Mouse (Mus musculus) MEL (cell line): Measurements from ENCODE around the gene Cldn4.

ENCODE experiments used
- CTCF ChIP-seq, 3 experiments: IDR thresholded peaks in 2 of 3; conservative IDR thresholded peaks in 1 of 3; 2 replicates each; pipeline ENCODE4 v1.5.1; 2011 to 2012; ENCODE audit warnings: low read length in 3 of 3, low read depth in 2 of 3, mild to moderate bottlenecking in 2 of 3, improper control_type of control experiment in 1 of 3, inconsistent platforms in 1 of 3, mixed read lengths in 1 of 3, moderate library complexity in 1 of 3; ENCODE audit not compliant: control insufficient read depth in 1 of 3, insufficient read depth in 1 of 3, poor library complexity in 1 of 3, severe bottlenecking in 1 of 3
- EP300 ChIP-seq, 2 experiments: IDR thresholded peaks; 2 replicates each; pipeline ENCODE4 v1.6.1; 2011; ENCODE audit warnings: improper control_type of control experiment in 2 of 2, low read length in 2 of 2, low read depth in 1 of 2, mild to moderate bottlenecking in 1 of 2
- GABPA ChIP-seq: IDR thresholded peaks from 2 replicates; pipeline ENCODE4 v1.6.1; 2012; ENCODE audit warnings: low read depth, mild to moderate bottlenecking, inconsistent platforms, low read length, improper control_type of control experiment, moderate library complexity
- JUND ChIP-seq: IDR thresholded peaks from 2 replicates; pipeline ENCODE4 v1.6.1; 2011; ENCODE audit warnings: low read depth, mild to moderate bottlenecking, improper control_type of control experiment, low read length
- MAX ChIP-seq: IDR thresholded peaks from 2 replicates; pipeline ENCODE4 v1.6.1; 2011; ENCODE audit warnings: low read length, improper control_type of control experiment
- MEF2A ChIP-seq: IDR thresholded peaks from 2 replicates; pipeline ENCODE4 v1.6.1; 2014; ENCODE audit warnings: low read depth, mild to moderate bottlenecking, inconsistent platforms, low read length, improper control_type of control experiment; ENCODE audit not compliant: poor library complexity, insufficient replicate concordance, severe bottlenecking; ENCODE audit errors: extremely low read depth
- MYC ChIP-seq: IDR thresholded peaks from 2 replicates; pipeline ENCODE4 v1.6.1; 2011; ENCODE audit warnings: low read depth, mild to moderate bottlenecking, low read length, improper control_type of control experiment, moderate library complexity
- NRF1 ChIP-seq: IDR thresholded peaks from 2 replicates; pipeline ENCODE4 v1.6.1; 2014; ENCODE audit warnings: low read depth, mild to moderate bottlenecking, inconsistent platforms, low read length, improper control_type of control experiment, moderate library complexity; ENCODE audit not compliant: poor library complexity, insufficient read depth, severe bottlenecking
- POLR2A ChIP-seq, 2 experiments: IDR thresholded peaks; 2 replicates each; pipeline ENCODE4 v1.6.1; 2011 to 2012; ENCODE audit warnings: low read length in 2 of 2, mild to moderate bottlenecking in 2 of 2, control low read depth in 1 of 2, improper control_type of control experiment in 1 of 2, low read depth in 1 of 2, moderate library complexity in 1 of 2; ENCODE audit not compliant: control insufficient read depth in 1 of 2, insufficient read depth in 1 of 2, poor library complexity in 1 of 2
- SIN3A ChIP-seq: IDR thresholded peaks from 2 replicates; pipeline ENCODE4 v1.6.1; 2012; ENCODE audit warnings: low read length, improper control_type of control experiment, inconsistent platforms
- SMC3 ChIP-seq: IDR thresholded peaks from 2 replicates; pipeline ENCODE4 v1.6.1; 2011; ENCODE audit warnings: low read depth, low read length, improper control_type of control experiment
- TAL1 ChIP-seq: IDR thresholded peaks from 2 replicates; pipeline ENCODE4 v1.6.1; 2012; ENCODE audit warnings: mild to moderate bottlenecking, inconsistent platforms, low read length, moderate library complexity, mixed read lengths
- USF1 ChIP-seq: IDR thresholded peaks from 2 replicates; pipeline ENCODE4 v1.6.1; 2014; ENCODE audit warnings: low read depth, mild to moderate bottlenecking, inconsistent platforms, low read length, improper control_type of control experiment, moderate library complexity
- ZC3H11A ChIP-seq: IDR thresholded peaks from 2 replicates; pipeline ENCODE4 v1.6.1; 2012; ENCODE audit warnings: low read depth, mild to moderate bottlenecking, inconsistent platforms, low read length, improper control_type of control experiment

DNA sequence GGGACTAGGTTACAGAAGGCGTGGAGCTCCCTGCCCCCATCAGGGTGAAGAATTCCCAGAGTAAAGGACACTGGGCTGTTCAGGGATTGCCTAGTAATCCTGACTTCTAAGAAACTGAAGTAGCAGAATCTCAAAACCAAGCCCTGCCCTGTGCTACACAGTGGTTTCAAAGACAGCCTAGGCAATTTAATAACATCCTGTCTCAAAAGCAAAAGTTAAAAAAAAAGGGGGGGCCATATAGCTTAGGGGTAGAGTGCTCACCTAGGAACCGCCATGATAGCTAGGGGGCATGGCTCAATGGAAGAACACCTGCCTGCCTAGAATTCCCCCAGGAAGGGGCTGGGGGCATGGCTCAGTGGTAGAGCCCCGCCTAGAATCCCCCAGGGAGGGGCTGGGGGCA is 7.7 kb downstream of the Cldn4 start:
- TF ChIP-seq SIN3A, result no peak
- TF ChIP-seq MYC, result no peak
- TF ChIP-seq USF1, result no peak
- no peak for TF ChIP-seq MAX
- no peak for TF ChIP-seq TAL1
- no peak for TF ChIP-seq CTCF (IDR thresholded peaks at IDR 0.05 in 2 of 3, conservative IDR thresholded peaks at IDR 0.05 in 1 of 3; ENCODE audit: control insufficient read depth in 1 of 3, insufficient read depth in 1 of 3, low read depth in 2 of 3, low read length in 3 of 3, poor library complexity in 1 of 3, severe bottlenecking in 1 of 3)
- no peak for TF ChIP-seq MEF2A
- TF ChIP-seq GABPA, result no peak
- no peak for TF ChIP-seq SMC3
- no peak for TF ChIP-seq JUND
- no peak for TF ChIP-seq POLR2A (IDR thresholded peaks at IDR 0.05; ENCODE audit: control insufficient read depth in 1 of 2, insufficient read depth in 1 of 2, low read depth in 1 of 2, low read length in 2 of 2, poor library complexity in 1 of 2)
- no peak for TF ChIP-seq EP300 (IDR thresholded peaks at IDR 0.05; ENCODE audit: low read depth in 1 of 2, low read length in 2 of 2)
- no peak for TF ChIP-seq ZC3H11A
- TF ChIP-seq NRF1, result no peak
